Mouse (Mus musculus) liver, embryonic 16.5 days (tissue): Measurements from ENCODE around the gene Pld1. TPM values are rescaled to one million over a fixed set of nuclear protein-coding genes. Genes with fewer than 3 reads are reported as not detected.

Experiments
- ATAC-seq: fragments of 200-750 bp; cut with Nextera tagmentation; 2 replicates; pipeline ENCODE4 v1.8.0; 2017; ENCODE audit warnings: low read depth, mild to moderate bottlenecking, moderate number of reproducible peaks, moderate library complexity
- H3K27ac ChIP-seq: fragments of 300-500 bp; sonication (generic); 2 replicates; pipeline ENCODE4 v1.5.1; 2014; ENCODE audit warnings: mild to moderate bottlenecking, low read length
- H3K27me3 ChIP-seq: fragments of 300-500 bp; sonication (generic); 2 replicates; pipeline ENCODE4 v1.6.1; 2014; ENCODE audit warnings: low read depth, low read length, mixed read lengths; ENCODE audit not compliant: control insufficient read depth, insufficient read depth
- H3K36me3 ChIP-seq: fragments of 300-500 bp; sonication (generic); 2 replicates; pipeline ENCODE4 v1.6.1; 2014; ENCODE audit warnings: mild to moderate bottlenecking; ENCODE audit not compliant: control insufficient read depth, insufficient read depth
- H3K4me1 ChIP-seq: fragments of 300-500 bp; sonication (generic); 2 replicates; pipeline ENCODE4 v1.6.1; 2014; ENCODE audit warnings: low read depth, low read length, mixed read lengths; ENCODE audit not compliant: control insufficient read depth
- H3K4me2 ChIP-seq: fragments of 300-500 bp; sonication (generic); 2 replicates; pipeline ENCODE4 v1.6.1; 2014; ENCODE audit warnings: low read depth, low read length, mixed read lengths
- H3K4me3 ChIP-seq: fragments of 300-500 bp; sonication (generic); 2 replicates; pipeline ENCODE4 v1.5.1; 2014; ENCODE audit warnings: low read depth, mild to moderate bottlenecking, low read length
- H3K9ac ChIP-seq: fragments of 300-500 bp; sonication (generic); 2 replicates; pipeline ENCODE4 v1.6.1; 2014; ENCODE audit warnings: low read depth, low read length
- H3K9me3 ChIP-seq: fragments of 300-500 bp; sonication (generic); replicated peaks from 2 replicates; pipeline ENCODE4 v1.6.1; 2016; ENCODE audit warnings: low read length; ENCODE audit not compliant: control insufficient read depth
- WGBS: fragments of 180-500 bp; shearing (Covaris S2); extraction: QIAGEN DNeasy Blood & Tissue Kit; methylation state at CpG from one replicate; pipeline ENCODE4 v1.1.7; 2014; ENCODE audit not compliant: insufficient replicate concordance; 5-methylcytosine and 5-hydroxymethylcytosine counted together
- polyA plus RNA-seq: library from polyadenylated mRNA; unstranded; fragments of >200 nt; fragmentation: Nextera tagmentation; extraction: Ambion mirVana; gene quantifications from 2 replicates; pipeline ENCODE4 v1.2.1, GENCODE M21; 2015

The Pld1 gene
- polyA plus RNA-seq, 1 experiment from 2014 or later = 6.8 TPM

GRCm38 (mm10) chr3:28041236-28041635, 102.7 kb downstream of the Pld1 start:
- Histone ChIP-seq H3K9me3 (no peaks in the 10 kb centered on the region), H3K4me3 (no peak overlapping the region), H3K4me1 (no peaks in the 10 kb centered on the region; the same call in 1 of the 2 replicates), H3K4me2 (no peak overlapping the region), H3K9ac (no peak overlapping the region), H3K36me3 (no peaks in the 10 kb centered on the region; the same call in 1 of the 2 replicates), H3K27me3 (no peaks in the 10 kb centered on the region), H3K27ac (no peak overlapping the region)
- ATAC-seq = no peak
- WGBS = 59% methylated on average over 8 of the region's 8 CpGs

DNA sequence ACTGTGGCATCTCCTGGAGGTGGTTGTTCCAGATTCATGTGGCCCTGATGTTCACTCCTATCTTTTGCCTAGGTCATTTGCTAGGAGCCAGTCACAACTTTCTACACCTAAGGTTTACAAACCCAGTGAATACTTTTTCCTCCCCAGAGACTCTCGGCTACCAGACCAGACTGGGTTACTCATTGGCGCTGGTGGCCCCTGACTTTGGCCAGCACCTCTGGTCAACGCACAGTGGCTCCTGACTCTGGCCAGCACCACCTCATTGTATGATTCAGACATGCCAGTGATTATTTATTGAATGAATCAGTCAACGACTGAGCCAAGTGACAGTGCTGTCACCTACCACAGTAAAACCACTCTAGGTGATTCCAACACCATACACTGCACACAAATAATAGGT, 103.9 kb downstream of the Pld1 start:
- ATAC-seq = no peak
- WGBS = 77% methylated on average over 4 of the region's 4 CpGs

DNA sequence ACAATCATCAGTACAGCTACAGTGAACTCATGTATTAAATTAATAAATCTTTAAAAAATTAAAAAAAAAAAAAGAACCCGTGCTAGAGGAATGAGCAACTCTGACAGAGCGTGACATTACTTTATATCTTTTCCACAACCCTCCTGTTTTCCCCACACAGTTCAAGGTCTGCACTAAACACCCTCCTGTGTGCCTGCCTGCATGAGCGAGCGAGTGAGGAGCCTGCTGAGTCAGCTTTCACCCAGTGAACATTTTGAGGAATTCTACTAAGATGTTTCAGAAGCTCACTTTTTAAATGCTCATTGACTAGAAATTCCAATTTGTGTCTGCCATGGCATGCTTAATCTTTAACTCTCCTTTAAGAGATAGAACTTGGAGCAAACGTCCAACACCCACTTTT, 109.1 kb downstream of the Pld1 start:
- H3K4me2 ChIP-seq = no peak overlapping the region
- no peaks in the 10 kb centered on the region for H3K4me1 ChIP-seq
- ATAC-seq = no peak
- no peak overlapping the region for H3K9ac ChIP-seq
- WGBS = 66% methylated on average over 5 of the region's 5 CpGs
- no peaks in the 10 kb centered on the region for H3K27me3 ChIP-seq
- H3K9me3 ChIP-seq = no peaks in the 10 kb centered on the region
- H3K36me3 ChIP-seq = no peaks in the 10 kb centered on the region; the same call in 1 of the 2 replicates
- no peak overlapping the region for H3K4me3 ChIP-seq
- no peak overlapping the region for H3K27ac ChIP-seq

More for the DNA sequence above, 103.9 kb downstream of the Pld1 start:
- no peaks in the 10 kb centered on the region; the same call in 1 of the 2 replicates for H3K4me1 ChIP-seq
- no peak overlapping the region for H3K27ac ChIP-seq
- no peaks in the 10 kb centered on the region for H3K27me3 ChIP-seq
- no peak overlapping the region for H3K4me3 ChIP-seq
- no peak overlapping the region for H3K9ac ChIP-seq
- H3K9me3 ChIP-seq = no peaks in the 10 kb centered on the region
- no peak overlapping the region for H3K4me2 ChIP-seq
- no peaks in the 10 kb centered on the region; the same call in 1 of the 2 replicates for H3K36me3 ChIP-seq

DNA sequence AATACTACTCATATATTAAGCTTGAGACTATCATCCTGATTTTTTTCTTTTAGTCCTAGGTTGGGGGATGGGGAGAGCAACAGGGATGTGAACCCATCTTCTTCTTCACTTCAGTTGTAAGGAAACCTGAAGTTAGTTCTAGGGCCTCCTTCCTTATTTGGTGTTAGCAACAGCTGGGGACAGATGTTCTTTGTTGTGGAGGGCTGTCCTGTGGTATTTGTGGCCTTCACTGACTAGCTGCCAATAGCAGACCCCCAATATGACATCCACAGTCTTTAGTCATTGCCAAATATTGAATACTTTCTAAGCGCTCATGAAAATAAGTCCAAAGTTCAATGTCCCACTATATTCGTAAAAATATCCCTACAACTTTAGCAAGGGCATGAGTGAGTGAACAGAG, 111.0 kb downstream of the Pld1 start:
- Histone ChIP-seq H3K27me3 (no peaks in the 10 kb centered on the region), H3K27ac (no peak overlapping the region), H3K4me1 (no peaks in the 10 kb centered on the region), H3K9ac (no peak overlapping the region), H3K9me3 (no peaks in the 10 kb centered on the region), H3K4me2 (no peak overlapping the region), H3K36me3 (no peaks in the 10 kb centered on the region; the same call in 1 of the 2 replicates), H3K4me3 (no peak overlapping the region)
- WGBS = 63% methylated on average over 2 of the region's 2 CpGs
- ATAC-seq = no peak

GRCm38 (mm10) chr3:28053076-28053475, 114.6 kb downstream of the Pld1 start:
- H3K9ac ChIP-seq = no peak overlapping the region
- H3K4me1 ChIP-seq = no peaks in the 10 kb centered on the region
- H3K4me3 ChIP-seq = no peak overlapping the region
- no peaks in the 10 kb centered on the region; the same call in 1 of the 2 replicates for H3K36me3 ChIP-seq
- ATAC-seq = no peak
- H3K4me2 ChIP-seq = no peak overlapping the region
- H3K27me3 ChIP-seq = no peaks in the 10 kb centered on the region
- H3K9me3 ChIP-seq = no peaks in the 10 kb centered on the region
- H3K27ac ChIP-seq = no peak overlapping the region
- 51% methylated on average over 4 of the region's 4 CpGs for WGBS

- Histone ChIP-seq H3K9me3 (no peaks in the 10 kb centered on the region), H3K4me3 (no peak overlapping the region), H3K27ac (no peak overlapping the region), H3K4me2 (no peak overlapping the region), H3K9ac (no peak overlapping the region), H3K27me3 (no peaks in the 10 kb centered on the region), H3K4me1 (no peaks in the 10 kb centered on the region), H3K36me3 (no peaks in the 10 kb centered on the region)
- 68% methylated on average over 4 of the region's 4 CpGs for WGBS
- no peak for ATAC-seq
These were observed 122.2 kb downstream of the Pld1 start for GRCm38 (mm10) chr3:28060713-28061112.

DNA sequence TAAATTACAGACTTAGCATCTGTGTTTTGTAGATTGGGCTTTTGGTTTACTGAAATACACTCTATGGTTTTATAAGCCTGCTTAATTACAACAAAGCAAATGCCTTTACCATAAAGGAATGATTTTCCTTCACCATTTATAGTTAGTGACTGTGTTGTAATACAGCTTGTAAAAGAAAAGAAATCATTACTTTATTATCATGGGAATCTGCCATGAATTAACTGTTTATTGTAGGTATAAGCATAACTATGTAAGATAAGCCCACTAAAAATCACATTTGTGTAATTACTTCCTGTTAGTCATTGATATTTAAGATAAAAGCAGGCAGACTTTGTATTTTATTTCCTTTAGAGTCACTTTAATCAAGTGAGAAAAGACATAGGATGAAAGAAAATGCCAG, 122.7 kb downstream of the Pld1 start:
- H3K4me2 ChIP-seq = no peak overlapping the region
- no peaks in the 10 kb centered on the region for H3K27me3 ChIP-seq
- no peaks in the 10 kb centered on the region for H3K4me1 ChIP-seq
- no peaks in the 10 kb centered on the region for H3K9me3 ChIP-seq
- no peak overlapping the region for H3K27ac ChIP-seq
- no peak overlapping the region for H3K4me3 ChIP-seq
- no peaks in the 10 kb centered on the region for H3K36me3 ChIP-seq
- ATAC-seq = no peak
- no peak overlapping the region for H3K9ac ChIP-seq

GRCm38 (mm10) chr3:28079211-28079610, 140.7 kb downstream of the Pld1 start:
- H3K9ac ChIP-seq = no peak overlapping the region
- H3K27ac ChIP-seq = no peak overlapping the region
- peaks cover 6% of the 10 kb centered on the region; the same call in 1 of the 2 replicates for H3K36me3 ChIP-seq
- no peak overlapping the region for H3K4me3 ChIP-seq
- no peaks in the 10 kb centered on the region for H3K4me1 ChIP-seq
- no peak for ATAC-seq
- H3K9me3 ChIP-seq = no peaks in the 10 kb centered on the region
- H3K27me3 ChIP-seq = no peaks in the 10 kb centered on the region
- H3K4me2 ChIP-seq = no peak overlapping the region
- 48% methylated on average over 3 of the region's 3 CpGs for WGBS

- no peak overlapping the region for H3K4me3 ChIP-seq
- WGBS = 66% methylated on average over 1 of the region's 1 CpGs
- H3K27me3 ChIP-seq = no peaks in the 10 kb centered on the region
- no peak overlapping the region for H3K4me2 ChIP-seq
- no peaks in the 10 kb centered on the region for H3K9me3 ChIP-seq
- no peak overlapping the region for H3K27ac ChIP-seq
- no peak for ATAC-seq
- no peak overlapping the region for H3K9ac ChIP-seq
- peaks cover 6% of the 10 kb centered on the region; the same call in 1 of the 2 replicates for H3K36me3 ChIP-seq
- no peaks in the 10 kb centered on the region for H3K4me1 ChIP-seq
These were observed 141.6 kb downstream of the Pld1 start for GRCm38 (mm10) chr3:28080116-28080515.
